Mouse (Mus musculus): ENCODE results near the gene Vac14. TPM values are rescaled to one million over a fixed set of nuclear protein-coding genes. Genes with fewer than 3 reads are reported as not detected.

Gene Vac14
- polyA plus RNA-seq, 1 experiment from 2014 or later: 31.8 TPM

- H3K27ac ChIP-seq (replicated peaks): no peak overlapping the region
These were observed 92.2 kb downstream of the Vac14 start for GRCm38 (mm10) chr8:110710593-110710992.

GRCm38 (mm10) chr8:110711271-110711934 is 93.0 kb downstream of the Vac14 start:
- H3K27me3 ChIP-seq: no peaks in the 10 kb centered on the region
- WGBS: 86% methylated on average over 13 of the region's 13 CpGs
- no peaks in the 10 kb centered on the region for H3K9me3 ChIP-seq
- no peak overlapping the region for H3K4me2 ChIP-seq (replicated peaks)
- peaks cover 13% of the 10 kb centered on the region for H3K4me1 ChIP-seq
- H3K9ac ChIP-seq (replicated peaks): no peak overlapping the region
- peaks cover 46% of the 10 kb centered on the region for H3K36me3 ChIP-seq
- H3K27ac ChIP-seq (replicated peaks): no peak overlapping the region
- no peak overlapping the region for H3K4me3 ChIP-seq
- no peak for ATAC-seq (ENCODE audit: low FRiP score, low read depth)

More at GRCm38 (mm10) chr8:110710593-110710992, 92.2 kb downstream of the Vac14 start:
- no peak overlapping the region for H3K4me3 ChIP-seq
- 0 out of 2 replicates have a peak, but pooled peaks cover 5% of the 10 kb centered on the region for H3K4me1 ChIP-seq
- no peak for ATAC-seq (ENCODE audit: low FRiP score, low read depth)
- no peaks in the 10 kb centered on the region for H3K27me3 ChIP-seq
- H3K9me3 ChIP-seq: no peaks in the 10 kb centered on the region
- peaks cover 46% of the 10 kb centered on the region for H3K36me3 ChIP-seq
- 75% methylated on average over 3 of the region's 3 CpGs for WGBS
- H3K4me2 ChIP-seq (replicated peaks): no peak overlapping the region
- H3K9ac ChIP-seq (replicated peaks): no peak overlapping the region

- 91% methylated on average over 7 of the region's 7 CpGs for WGBS
- no peaks in the 10 kb centered on the region for H3K27me3 ChIP-seq
- H3K27ac ChIP-seq (replicated peaks): no peak overlapping the region
- peaks cover 44% of the 10 kb centered on the region for H3K36me3 ChIP-seq
- H3K9ac ChIP-seq (replicated peaks): no peak overlapping the region
- no peaks in the 10 kb centered on the region for H3K9me3 ChIP-seq
- no peak for ATAC-seq (ENCODE audit: low FRiP score, low read depth)
- H3K4me2 ChIP-seq (replicated peaks): no peak overlapping the region
- H3K4me3 ChIP-seq: no peak overlapping the region
- H3K4me1 ChIP-seq: peaks cover 14% of the 10 kb centered on the region
These were observed 94.7 kb downstream of the Vac14 start for GRCm38 (mm10) chr8:110713073-110713472.

- H3K4me1 ChIP-seq: peaks cover 23% of the 10 kb centered on the region
These were observed 96.6 kb downstream of the Vac14 start for GRCm38 (mm10) chr8:110714827-110715519.

GRCm38 (mm10) chr8:110716075-110716474 is 97.7 kb downstream of the Vac14 start:
- Histone ChIP-seq H3K27ac (replicated peaks) (peak overlapping the region; percentile 54), H3K36me3 (peaks cover 28% of the 10 kb centered on the region), H3K4me3 (no peak overlapping the region), H3K9ac (replicated peaks) (0 out of 2 replicates have a peak overlapping the region, but pooled peaks have one; percentile 21), H3K4me2 (replicated peaks) (no peak overlapping the region), H3K27me3 (no peaks in the 10 kb centered on the region), H3K9me3 (no peaks in the 10 kb centered on the region), H3K4me1 (peaks cover 33% of the 10 kb centered on the region)
- ATAC-seq (ENCODE audit: low FRiP score, low read depth): no peak
- WGBS: 59% methylated on average over 4 of the region's 4 CpGs

More at GRCm38 (mm10) chr8:110714827-110715519, 96.6 kb downstream of the Vac14 start:
- no peak overlapping the region for H3K4me3 ChIP-seq
- H3K36me3 ChIP-seq: peaks cover 38% of the 10 kb centered on the region
- H3K4me2 ChIP-seq (replicated peaks): no peak overlapping the region
- 0 out of 2 replicates have a peak, but pooled peaks have one; percentile 20 for ATAC-seq (ENCODE audit: low FRiP score, low read depth)
- no peaks in the 10 kb centered on the region for H3K27me3 ChIP-seq
- H3K9ac ChIP-seq (replicated peaks): no peak overlapping the region
- WGBS: 67% methylated on average over 15 of the region's 15 CpGs
- no peaks in the 10 kb centered on the region for H3K9me3 ChIP-seq
- H3K27ac ChIP-seq (replicated peaks): peak overlapping the region; percentile 39; the same call in 1 of the 2 replicates

GRCm38 (mm10) chr8:110717131-110717530 is 98.7 kb downstream of the Vac14 start:
- Histone ChIP-seq H3K4me3 (no peak overlapping the region), H3K9ac (replicated peaks) (no peak overlapping the region), H3K9me3 (no peaks in the 10 kb centered on the region), H3K4me1 (peaks cover 35% of the 10 kb centered on the region), H3K27me3 (no peaks in the 10 kb centered on the region), H3K27ac (replicated peaks) (no peak overlapping the region), H3K36me3 (peaks cover 18% of the 10 kb centered on the region), H3K4me2 (replicated peaks) (no peak overlapping the region)
- WGBS: 70% methylated on average over 7 of the region's 7 CpGs
- no peak for ATAC-seq (ENCODE audit: low FRiP score, low read depth)

- no peaks in the 10 kb centered on the region for H3K27me3 ChIP-seq
- no peak overlapping the region for H3K27ac ChIP-seq (replicated peaks)
- H3K4me3 ChIP-seq: no peak overlapping the region
- H3K36me3 ChIP-seq: peaks cover 5% of the 10 kb centered on the region
- H3K9ac ChIP-seq (replicated peaks): no peak overlapping the region
- no peak overlapping the region for H3K4me2 ChIP-seq (replicated peaks)
- no peaks in the 10 kb centered on the region for H3K9me3 ChIP-seq
- peaks cover 47% of the 10 kb centered on the region for H3K4me1 ChIP-seq
- 87% methylated on average over 8 of the region's 8 CpGs for WGBS
- no peak for ATAC-seq (ENCODE audit: low FRiP score, low read depth)
These were observed 100.0 kb downstream of the Vac14 start for GRCm38 (mm10) chr8:110718209-110718968.

- H3K4me1 ChIP-seq: peaks cover 55% of the 10 kb centered on the region
- H3K9me3 ChIP-seq: no peaks in the 10 kb centered on the region
- 0 out of 2 replicates have a peak, but pooled peaks cover 3% of the 10 kb centered on the region for H3K36me3 ChIP-seq
- no peaks in the 10 kb centered on the region for H3K27me3 ChIP-seq
- H3K27ac ChIP-seq (replicated peaks): no peak overlapping the region
- ATAC-seq (ENCODE audit: low FRiP score, low read depth): no peak
- no peak overlapping the region for H3K4me2 ChIP-seq (replicated peaks)
- H3K9ac ChIP-seq (replicated peaks): no peak overlapping the region
- 54% methylated on average over 12 of the region's 12 CpGs for WGBS
- H3K4me3 ChIP-seq: no peak overlapping the region
These were observed 100.7 kb downstream of the Vac14 start for GRCm38 (mm10) chr8:110718969-110719670.

GRCm38 (mm10) chr8:110719898-110720653 is 101.7 kb downstream of the Vac14 start:
- Histone ChIP-seq H3K4me2 (replicated peaks) (peak overlapping the region; percentile 77), H3K4me3 (peak overlapping the region; percentile 77)

GRCm38 (mm10) chr8:110720685-110721598 is 102.6 kb downstream of the Vac14 start, which contains the start of gene Mtss1l:
Gene Mtss1l, plus strand, starts transcription at chr8:110721476.
- WGBS: 4% methylated on average over 73 of the region's 75 CpGs
- ATAC-seq (ENCODE audit: low FRiP score, low read depth): peak; percentile 88
- peak within 1 kb of the TSS; percentile 77 for H3K4me2 ChIP-seq (replicated peaks)
- H3K36me3 ChIP-seq: 0 out of 2 replicates have a peak, but pooled peaks cover 4% of the 10 kb centered on the region
- H3K9ac ChIP-seq (replicated peaks): peak within 1 kb of the TSS; percentile 92
- H3K27ac ChIP-seq (replicated peaks): peak within 1 kb of the TSS; percentile 90
- H3K27me3 ChIP-seq: no peaks in the 10 kb centered on the region
- no peaks in the 10 kb centered on the region for H3K9me3 ChIP-seq
- peak within 1 kb of the TSS; percentile 77 for H3K4me3 ChIP-seq
- H3K4me1 ChIP-seq: peaks cover 64% of the 10 kb centered on the region

More at GRCm38 (mm10) chr8:110719898-110720653, 101.7 kb downstream of the Vac14 start:
- H3K9ac ChIP-seq (replicated peaks): peak overlapping the region; percentile 92; the same call in 1 of the 2 replicates
- H3K27me3 ChIP-seq: no peaks in the 10 kb centered on the region
- H3K27ac ChIP-seq (replicated peaks): peak overlapping the region; percentile 90
- 0 out of 2 replicates have a peak, but pooled peaks cover 4% of the 10 kb centered on the region for H3K36me3 ChIP-seq
- H3K4me1 ChIP-seq: peaks cover 64% of the 10 kb centered on the region
- no peaks in the 10 kb centered on the region for H3K9me3 ChIP-seq
- WGBS: 52% methylated on average over 6 of the region's 6 CpGs
- ATAC-seq (ENCODE audit: low FRiP score, low read depth): no peak
